Mouse (Mus musculus) central nervous system, embryonic 11.5 days (tissue): ENCODE data around the gene Pusl1. TPM values are rescaled to one million over a fixed set of nuclear protein-coding genes. Genes with fewer than 3 reads are reported as not detected.

ENCODE experiments used
- polyA plus RNA-seq: library from polyadenylated mRNA; depleted of rRNA; stranded (reverse); fragments of >200 nt; gene quantifications from 2 replicates; pipeline ENCODE4 v1.2.3, GENCODE M21; 2012; rRNA removed

Pusl1 gene
- 58.7 and 62.5 TPM in 2 replicates for polyA plus RNA-seq

GRCm38 (mm10) chr4:155891551-155892001 lies at the start of gene Pusl1, which contains the start of gene Acap3:
TSS of gene Pusl1 (minus strand) at chr4:155891781.
TSS of gene Acap3 (plus strand) at chr4:155891822.

DNA sequence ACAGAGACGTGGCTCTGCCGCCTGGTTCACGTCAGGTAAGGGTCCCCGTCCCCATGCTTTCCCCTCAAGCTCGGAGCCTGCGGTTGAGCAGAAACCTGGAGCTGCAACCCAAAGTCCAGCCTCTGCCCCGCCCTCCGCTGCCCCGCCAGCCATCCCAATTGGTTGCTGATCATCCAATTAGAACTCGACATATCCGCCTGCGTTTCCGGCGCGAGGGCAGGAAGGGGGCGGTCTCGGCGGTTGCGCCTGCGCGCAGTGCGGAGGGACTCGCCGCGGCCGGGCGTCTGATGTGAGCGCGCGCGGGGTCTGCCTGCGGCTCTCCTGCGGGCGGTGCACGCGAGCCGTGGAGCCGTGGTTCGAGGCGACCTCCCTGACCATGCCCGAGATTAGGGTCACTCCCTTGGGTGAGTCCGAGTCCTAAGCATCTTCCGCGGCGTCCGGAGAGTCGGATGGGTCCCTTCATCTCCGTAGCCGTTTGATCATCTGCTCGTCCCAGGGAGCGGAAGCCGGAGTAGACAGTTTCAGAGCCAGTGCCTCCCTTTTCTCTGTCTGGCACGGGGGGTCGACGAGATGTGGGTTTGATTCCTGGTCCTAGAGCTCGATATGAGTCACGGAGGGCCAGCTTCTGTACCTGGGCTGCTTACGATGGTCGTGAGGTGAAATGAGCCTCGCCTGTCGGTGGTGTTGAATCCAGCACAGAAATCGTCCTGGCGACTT lies 22.1 kb downstream of the Pusl1 start, which contains the start of the genes Cptp and Ints11:
Gene Cptp, minus strand, starts transcription at position 124 of the 717 bp plus-strand sequence.
Gene Ints11, plus strand, starts transcription at position 230 of the 717 bp plus-strand sequence.

DNA sequence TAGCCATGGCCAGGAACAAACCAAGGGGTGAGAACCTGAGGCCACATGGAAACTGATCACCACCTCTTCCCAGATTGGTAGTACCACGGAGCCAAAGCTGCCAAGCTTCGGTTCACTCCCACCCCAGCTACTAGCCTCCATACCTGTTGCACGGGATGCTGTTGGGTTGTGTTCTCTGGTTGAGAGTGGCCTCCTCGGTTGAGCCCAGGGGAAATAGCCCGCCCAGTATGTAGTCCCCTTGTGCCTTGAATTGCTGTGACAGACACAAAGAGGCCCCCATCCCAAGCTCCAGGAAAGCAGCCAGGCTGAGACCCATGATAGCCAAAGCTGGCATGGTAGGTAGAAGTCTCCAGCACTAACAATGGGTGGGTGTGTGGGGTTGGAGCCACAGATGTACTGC lies 28.6 kb downstream of the Pusl1 start, which contains the start of gene Tas1r3:
Gene Tas1r3, minus strand, starts transcription at position 362 of the 400 bp plus-strand sequence.

GRCm38 (mm10) chr4:155846871-155847578 lies 44.6 kb downstream of the Pusl1 start, which contains the start of gene Dvl1:
TSS of gene Dvl1 (plus strand) at chr4:155847402.

DNA sequence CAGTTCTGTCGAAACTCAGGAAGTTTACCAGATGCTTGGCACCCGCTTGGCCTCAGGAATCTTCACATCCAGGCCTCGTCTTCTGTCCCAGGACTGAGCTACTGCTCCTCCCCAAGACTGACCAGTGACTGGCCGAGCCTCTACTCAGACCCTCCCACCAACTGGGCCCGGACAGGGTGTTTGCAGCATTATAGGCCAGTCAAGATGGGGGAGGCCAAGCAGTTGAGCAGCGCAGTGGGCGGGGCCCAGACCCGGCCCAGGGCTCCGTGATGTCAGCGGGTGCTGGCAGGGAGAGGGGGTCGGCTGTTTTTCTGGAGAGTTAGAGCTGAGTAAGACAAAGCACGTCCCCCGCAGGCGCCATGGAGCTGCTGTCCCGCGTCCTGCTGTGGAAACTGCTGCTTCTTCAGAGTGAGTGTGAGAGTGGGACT lies 52.1 kb downstream of the Pusl1 start, which contains the start of gene Mxra8:
Gene Mxra8, plus strand, starts transcription at position 198 of the 428 bp plus-strand sequence.

Other genes starting within 250 kb of the Pusl1 start
- gene Gm10563, start 246.4 kb downstream of the Pusl1 start, polyA plus RNA-seq = not detected in 2 replicates
- gene Mmp23, start 238.4 kb downstream of the Pusl1 start, polyA plus RNA-seq = 7.0 and 14.2 TPM in 2 replicates
- gene Mib2, start 222.6 kb downstream of the Pusl1 start, polyA plus RNA-seq = 42.1 and 53.8 TPM in 2 replicates
- 8.0 and 11.4 TPM in 2 replicates for gene Fndc10, start 197.4 kb downstream of the Pusl1 start, polyA plus RNA-seq
- gene Ssu72, start 187.0 kb downstream of the Pusl1 start, polyA plus RNA-seq = 96.3 and 117 TPM in 2 replicates
- 3.4 and 3.6 TPM in 2 replicates for gene Tmem240, start 157.0 kb downstream of the Pusl1 start, polyA plus RNA-seq
- gene Atad3a, start 130.7 kb downstream of the Pusl1 start, polyA plus RNA-seq = 89.8 and 102 TPM in 2 replicates
- 6.9 and 7.5 TPM in 2 replicates for gene Vwa1, start 117.1 kb downstream of the Pusl1 start, polyA plus RNA-seq
- 0.50 and 0.83 TPM in 2 replicates for gene Tmem88b, start 105.9 kb downstream of the Pusl1 start, polyA plus RNA-seq
- gene Ankrd65, start 101.3 kb downstream of the Pusl1 start, polyA plus RNA-seq = not detected in 2 replicates
- 69.9 and 120 TPM in 2 replicates for gene Mrpl20, start 88.9 kb downstream of the Pusl1 start, polyA plus RNA-seq
- 225 and 230 TPM in 2 replicates for gene Ccnl2, start 79.3 kb downstream of the Pusl1 start, polyA plus RNA-seq
- gene Aurkaip1, start 60.5 kb downstream of the Pusl1 start, polyA plus RNA-seq = 126 and 135 TPM in 2 replicates
- 53.6 and 63.9 TPM in 2 replicates for gene Mxra8, start 52.1 kb downstream of the Pusl1 start, polyA plus RNA-seq
- gene Dvl1, start 44.4 kb downstream of the Pusl1 start, polyA plus RNA-seq = 61.8 and 67.7 TPM in 2 replicates
- gene Tas1r3, start 28.4 kb downstream of the Pusl1 start, polyA plus RNA-seq = 0.34 and 0.48 TPM in 2 replicates
- gene Cptp, start 22.3 kb downstream of the Pusl1 start, polyA plus RNA-seq = 8.5 and 16.8 TPM in 2 replicates
- gene Ints11, start 22.2 kb downstream of the Pusl1 start, polyA plus RNA-seq = 60.0 and 67.2 TPM in 2 replicates
- gene Acap3, start within 50 bp of the Pusl1 start, polyA plus RNA-seq = 44.4 and 50.6 TPM in 2 replicates
- gene Ube2j2, start 52.0 kb upstream of the Pusl1 start, polyA plus RNA-seq = 112 and 120 TPM in 2 replicates
- 14.8 and 17.7 TPM in 2 replicates for gene C1qtnf12, start 70.5 kb upstream of the Pusl1 start, polyA plus RNA-seq
- gene B3galt6, start 100.9 kb upstream of the Pusl1 start, polyA plus RNA-seq = 8.5 and 10.3 TPM in 2 replicates
- gene Sdf4, start 101.1 kb upstream of the Pusl1 start, polyA plus RNA-seq = 76.6 and 90.7 TPM in 2 replicates
- 4.2 and 4.4 TPM in 2 replicates for gene Tnfrsf4, start 122.1 kb upstream of the Pusl1 start, polyA plus RNA-seq
- gene Tnfrsf18, start 134.4 kb upstream of the Pusl1 start, polyA plus RNA-seq = 0.06 and 0.16 TPM in 2 replicates
- 0.24 and 0.45 TPM in 2 replicates for gene Ttll10, start 167.6 kb upstream of the Pusl1 start, polyA plus RNA-seq
- 58.0 and 88.7 TPM in 2 replicates for gene 9430015G10Rik, start 218.2 kb upstream of the Pusl1 start, polyA plus RNA-seq
- 2.9 and 4.2 TPM in 2 replicates for gene Rnf223, start 238.7 kb upstream of the Pusl1 start, polyA plus RNA-seq